Mouse (Mus musculus): ENCODE measurements around the gene Sos2.
"Not testable (repeated sequence)": the region's sequence is repeated elsewhere in the genome, so short reads cannot be mapped to it uniquely, and the experiment has no call there.

- not testable (repeated sequence) for TF ChIP-seq CTCF (IDR thresholded peaks at IDR 0.05; ENCODE audit: insufficient read depth, low read length); POLR2A (IDR thresholded peaks at IDR 0.05; ENCODE audit: borderline replicate concordance, extremely low read depth, low read depth, low read length)
These were observed 63.1 kb downstream of the Sos2 start for GRCm38 (mm10) chr12:69618590-69618989.
